Mouse (Mus musculus): ENCODE results near the gene Ttc22. TPM values are rescaled to one million over a fixed set of nuclear protein-coding genes. Genes with fewer than 3 reads are reported as not detected.
A peak's percentile ranks its signal among the peaks of the same experiment; 100 is the strongest.

Gene Ttc22
- polyA plus RNA-seq, 1 experiment from 2014 or later, result 15.1 TPM

GRCm38 (mm10) chr4:106613105-106613504 is 9.1 kb upstream of the Ttc22 start:
- ATAC-seq, result no peak
- WGBS, result 78% methylated on average over 8 of the region's 8 CpGs
- H3K4me2 ChIP-seq (ENCODE audit: low read depth, low read length), result no peak overlapping the region
- H3K9ac ChIP-seq (ENCODE audit: low read depth, low read length), result no peak overlapping the region
- no peaks in the 10 kb centered on the region for H3K36me3 ChIP-seq (ENCODE audit: control insufficient read depth, insufficient read depth, low read length)
- H3K27ac ChIP-seq (ENCODE audit: low read length), result no peak overlapping the region
- no peak overlapping the region for H3K4me3 ChIP-seq (ENCODE audit: low read length)
- H3K4me1 ChIP-seq (ENCODE audit: control insufficient read depth, insufficient read depth, low read length), result peaks cover 7% of the 10 kb centered on the region
- H3K9me3 ChIP-seq (ENCODE audit: control insufficient read depth, low read length), result no peaks in the 10 kb centered on the region
- H3K27me3 ChIP-seq (replicated peaks; ENCODE audit: control insufficient read depth, insufficient read depth, low read length), result no peaks in the 10 kb centered on the region

DNA sequence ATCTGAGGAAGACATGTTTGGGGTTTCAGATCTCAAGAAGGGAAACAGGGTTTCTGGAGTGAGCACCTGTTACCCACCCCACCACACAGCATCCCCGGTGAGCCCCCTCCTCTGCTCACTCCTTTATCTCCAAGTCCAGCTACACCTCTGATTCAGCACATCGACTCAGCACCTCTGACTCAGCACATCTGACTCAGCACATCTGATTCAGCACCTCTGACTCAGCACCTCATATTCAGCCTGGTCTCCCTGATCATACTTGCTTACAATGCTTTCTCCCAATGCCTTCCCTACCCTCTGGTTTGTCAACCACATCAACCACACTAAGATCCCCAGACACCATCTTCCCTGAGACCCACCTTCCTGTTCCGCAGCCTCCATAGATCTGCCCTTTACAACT is 8.7 kb upstream of the Ttc22 start:
- H3K9me3 ChIP-seq (ENCODE audit: control insufficient read depth, low read length), result no peaks in the 10 kb centered on the region
- H3K36me3 ChIP-seq (ENCODE audit: control insufficient read depth, insufficient read depth, low read length), result no peaks in the 10 kb centered on the region
- H3K4me1 ChIP-seq (ENCODE audit: control insufficient read depth, insufficient read depth, low read length), result peaks cover 7% of the 10 kb centered on the region
- H3K27ac ChIP-seq (ENCODE audit: low read length), result no peak overlapping the region
- WGBS, result 64% methylated on average over 3 of the region's 3 CpGs
- no peak overlapping the region for H3K9ac ChIP-seq (ENCODE audit: low read depth, low read length)
- ATAC-seq, result no peak
- H3K27me3 ChIP-seq (replicated peaks; ENCODE audit: control insufficient read depth, insufficient read depth, low read length), result no peaks in the 10 kb centered on the region
- H3K4me2 ChIP-seq (ENCODE audit: low read depth, low read length), result no peak overlapping the region
- no peak overlapping the region for H3K4me3 ChIP-seq (ENCODE audit: low read length)

DNA sequence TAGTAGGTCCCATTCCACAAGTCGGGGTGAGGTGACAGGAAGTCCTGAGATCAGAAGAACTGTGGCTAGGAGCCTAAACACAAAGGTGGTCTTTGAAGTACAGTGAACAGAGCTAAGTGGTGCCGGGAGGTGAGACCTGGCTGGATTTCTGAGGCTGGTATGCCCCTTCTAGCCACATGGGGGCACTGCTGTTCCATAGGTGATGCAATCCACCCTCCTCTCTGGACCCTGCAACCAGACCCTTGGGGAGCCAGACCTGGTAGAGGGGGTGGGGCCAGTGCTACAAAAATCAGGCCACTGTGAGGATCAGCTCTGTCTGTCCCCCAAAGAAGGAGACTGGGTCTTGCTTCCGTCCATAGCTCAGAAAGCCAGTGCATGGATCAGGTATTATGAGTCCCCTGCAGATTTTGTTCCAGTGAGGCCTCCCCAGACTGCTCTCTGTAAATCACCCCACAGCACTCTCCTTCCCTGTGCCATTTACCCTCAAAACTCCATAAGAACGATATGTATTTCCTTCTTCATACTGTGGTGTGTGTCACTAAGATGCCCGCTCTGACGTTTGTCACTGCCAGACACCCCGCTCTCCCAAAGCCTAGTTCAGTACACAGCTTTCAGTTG is 7.9 kb upstream of the Ttc22 start:
- Histone ChIP-seq H3K4me3 (ENCODE audit: low read length) (no peak overlapping the region), H3K36me3 (ENCODE audit: control insufficient read depth, insufficient read depth, low read length) (no peaks in the 10 kb centered on the region), H3K27ac (ENCODE audit: low read length) (no peak overlapping the region), H3K9ac (ENCODE audit: low read depth, low read length) (peak overlapping the region; percentile 17; the same call in 1 of the 2 replicates), H3K4me2 (ENCODE audit: low read depth, low read length) (no peak overlapping the region), H3K27me3 (replicated peaks; ENCODE audit: control insufficient read depth, insufficient read depth, low read length) (no peaks in the 10 kb centered on the region), H3K4me1 (ENCODE audit: control insufficient read depth, insufficient read depth, low read length) (peaks cover 7% of the 10 kb centered on the region), H3K9me3 (ENCODE audit: control insufficient read depth, low read length) (no peaks in the 10 kb centered on the region)
- WGBS, result 44% methylated on average over 7 of the region's 7 CpGs
- ATAC-seq, result peak; percentile 58

GRCm38 (mm10) chr4:106614881-106615280 is 7.4 kb upstream of the Ttc22 start:
- Histone ChIP-seq H3K27ac (ENCODE audit: low read length) (no peak overlapping the region), H3K9me3 (ENCODE audit: control insufficient read depth, low read length) (no peaks in the 10 kb centered on the region), H3K27me3 (replicated peaks; ENCODE audit: control insufficient read depth, insufficient read depth, low read length) (no peaks in the 10 kb centered on the region), H3K4me3 (ENCODE audit: low read length) (no peak overlapping the region), H3K4me2 (ENCODE audit: low read depth, low read length) (no peak overlapping the region), H3K36me3 (ENCODE audit: control insufficient read depth, insufficient read depth, low read length) (no peaks in the 10 kb centered on the region), H3K4me1 (ENCODE audit: control insufficient read depth, insufficient read depth, low read length) (peaks cover 7% of the 10 kb centered on the region), H3K9ac (ENCODE audit: low read depth, low read length) (no peak overlapping the region)
- WGBS, result 86% methylated on average over 9 of the region's 9 CpGs
- no peak for ATAC-seq

DNA sequence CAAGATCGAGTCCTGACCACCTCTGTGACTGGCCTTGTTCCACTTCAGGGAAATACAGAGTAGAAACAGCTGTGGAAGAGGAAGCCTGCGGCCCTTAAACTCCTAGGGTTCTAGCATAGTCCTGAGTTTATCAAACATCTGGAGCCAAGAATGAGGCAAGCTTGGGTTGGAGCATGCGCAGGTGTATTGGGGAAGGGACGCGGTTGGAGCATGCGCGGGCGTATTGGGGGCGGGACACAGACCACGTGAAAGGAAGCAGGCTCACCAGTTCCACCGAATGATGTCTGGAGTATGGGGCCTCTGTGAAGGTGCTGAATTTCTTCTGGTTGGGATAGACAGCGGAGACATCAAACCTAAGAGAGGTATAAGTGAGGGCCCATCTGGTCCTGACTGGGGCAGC is 6.6 kb upstream of the Ttc22 start:
- no peak for ATAC-seq

GRCm38 (mm10) chr4:106617056-106617455 is 5.2 kb upstream of the Ttc22 start, which contains the start of gene Lexm:
Gene Lexm (minus strand): TSS chr4:106617241.
- H3K27ac ChIP-seq (ENCODE audit: low read length), result no peak within 1 kb of the TSS
- no peak for ATAC-seq
- peak within 1 kb of the TSS; percentile 24; the same call in 1 of the 2 replicates for H3K4me3 ChIP-seq (ENCODE audit: low read length)
- H3K9ac ChIP-seq (ENCODE audit: low read depth, low read length), result no peak within 1 kb of the TSS
- no peaks in the 10 kb centered on the region for H3K36me3 ChIP-seq (ENCODE audit: control insufficient read depth, insufficient read depth, low read length)
- peak within 1 kb of the TSS; percentile 56 for H3K4me2 ChIP-seq (ENCODE audit: low read depth, low read length)
- 3% methylated on average over 18 of the region's 19 CpGs for WGBS
- no peaks in the 10 kb centered on the region for H3K9me3 ChIP-seq (ENCODE audit: control insufficient read depth, low read length)
- H3K27me3 ChIP-seq (replicated peaks; ENCODE audit: control insufficient read depth, insufficient read depth, low read length), result peaks cover 5% of the 10 kb centered on the region; the same call in 1 of the 2 replicates
- H3K4me1 ChIP-seq (ENCODE audit: control insufficient read depth, insufficient read depth, low read length), result peaks cover 12% of the 10 kb centered on the region

More for the DNA sequence above, 6.6 kb upstream of the Ttc22 start:
- H3K4me2 ChIP-seq (ENCODE audit: low read depth, low read length), result no peak overlapping the region
- H3K27me3 ChIP-seq (replicated peaks; ENCODE audit: control insufficient read depth, insufficient read depth, low read length), result no peaks in the 10 kb centered on the region
- H3K27ac ChIP-seq (ENCODE audit: low read length), result no peak overlapping the region
- no peaks in the 10 kb centered on the region for H3K36me3 ChIP-seq (ENCODE audit: control insufficient read depth, insufficient read depth, low read length)
- peaks cover 7% of the 10 kb centered on the region for H3K4me1 ChIP-seq (ENCODE audit: control insufficient read depth, insufficient read depth, low read length)
- no peak overlapping the region for H3K9ac ChIP-seq (ENCODE audit: low read depth, low read length)
- WGBS, result 76% methylated on average over 12 of the region's 12 CpGs
- H3K4me3 ChIP-seq (ENCODE audit: low read length), result no peak overlapping the region
- no peaks in the 10 kb centered on the region for H3K9me3 ChIP-seq (ENCODE audit: control insufficient read depth, low read length)

DNA sequence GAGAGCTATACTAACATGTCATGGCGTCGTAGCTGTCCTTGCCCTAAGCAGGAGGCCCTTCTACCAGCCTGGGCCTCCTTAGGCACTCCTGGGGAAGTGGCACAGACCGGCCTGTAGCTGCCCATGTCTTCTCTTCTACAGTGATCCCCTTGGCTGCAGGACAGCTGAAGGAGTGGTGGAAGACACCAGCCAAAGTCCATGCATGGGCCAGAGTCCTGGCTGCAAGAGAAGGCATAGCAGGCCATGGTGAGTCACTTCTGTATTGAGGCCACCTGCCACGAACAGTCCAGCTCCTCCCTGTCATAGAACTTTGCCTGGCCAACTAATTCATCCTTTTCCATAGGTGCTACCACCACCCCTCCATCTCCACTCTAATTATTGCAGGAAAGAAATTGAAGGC is 3.3 kb upstream of the Ttc22 start:
- peak; percentile 36 for ATAC-seq
- peak overlapping the region; percentile 23; the same call in 1 of the 2 replicates for H3K27ac ChIP-seq (ENCODE audit: low read length)
- no peaks in the 10 kb centered on the region for H3K36me3 ChIP-seq (ENCODE audit: control insufficient read depth, insufficient read depth, low read length)
- H3K4me2 ChIP-seq (ENCODE audit: low read depth, low read length), result no peak overlapping the region
- H3K9ac ChIP-seq (ENCODE audit: low read depth, low read length), result no peak overlapping the region
- 77% methylated on average over 4 of the region's 4 CpGs for WGBS
- H3K9me3 ChIP-seq (ENCODE audit: control insufficient read depth, low read length), result no peaks in the 10 kb centered on the region
- H3K4me3 ChIP-seq (ENCODE audit: low read length), result no peak overlapping the region
- H3K4me1 ChIP-seq (ENCODE audit: control insufficient read depth, insufficient read depth, low read length), result peaks cover 15% of the 10 kb centered on the region
- H3K27me3 ChIP-seq (replicated peaks; ENCODE audit: control insufficient read depth, insufficient read depth, low read length), result peaks cover 14% of the 10 kb centered on the region; the same call in 1 of the 2 replicates

DNA sequence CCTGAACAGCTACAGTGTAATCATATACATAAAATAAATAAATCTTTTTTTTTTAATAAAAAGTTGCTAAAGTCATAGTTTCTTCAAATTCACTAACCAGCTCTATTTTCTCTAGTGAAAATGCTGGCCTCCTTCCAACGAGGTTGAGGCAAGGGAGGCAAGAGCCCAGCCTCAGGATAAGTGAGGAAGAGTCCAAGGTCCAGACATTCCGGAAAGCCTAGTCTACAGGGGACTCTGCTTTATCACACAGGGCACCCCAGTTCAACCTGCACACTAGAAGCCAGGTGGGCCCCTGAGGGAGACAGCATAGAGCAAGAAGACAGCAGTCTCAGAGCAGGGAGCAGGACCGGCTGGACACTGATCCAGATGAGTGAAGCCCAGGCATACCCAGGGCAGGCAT is 804 bp upstream of the Ttc22 start:
- peak overlapping the region; percentile 67 for H3K9ac ChIP-seq (ENCODE audit: low read depth, low read length)
- H3K4me2 ChIP-seq (ENCODE audit: low read depth, low read length), result peak overlapping the region; percentile 62
- no peaks in the 10 kb centered on the region for H3K9me3 ChIP-seq (ENCODE audit: control insufficient read depth, low read length)
- H3K27me3 ChIP-seq (replicated peaks; ENCODE audit: control insufficient read depth, insufficient read depth, low read length), result peaks cover 17% of the 10 kb centered on the region; the same call in 1 of the 2 replicates
- peaks cover 15% of the 10 kb centered on the region for H3K4me1 ChIP-seq (ENCODE audit: control insufficient read depth, insufficient read depth, low read length)
- WGBS, result 54% methylated on average over 3 of the region's 3 CpGs
- peak overlapping the region; percentile 50 for H3K4me3 ChIP-seq (ENCODE audit: low read length)
- no peaks in the 10 kb centered on the region for H3K36me3 ChIP-seq (ENCODE audit: control insufficient read depth, insufficient read depth, low read length)
- H3K27ac ChIP-seq (ENCODE audit: low read length), result peak overlapping the region; percentile 94
- peak; percentile 88 for ATAC-seq

GRCm38 (mm10) chr4:106622712-106623111 is 480 bp downstream of the Ttc22 start:
- Histone ChIP-seq H3K4me3 (ENCODE audit: low read length) (peak overlapping the region; percentile 50), H3K4me2 (ENCODE audit: low read depth, low read length) (peak overlapping the region; percentile 62), H3K4me1 (ENCODE audit: control insufficient read depth, insufficient read depth, low read length) (peaks cover 8% of the 10 kb centered on the region), H3K9ac (ENCODE audit: low read depth, low read length) (peak overlapping the region; percentile 67), H3K27ac (ENCODE audit: low read length) (peak overlapping the region; percentile 94), H3K27me3 (replicated peaks; ENCODE audit: control insufficient read depth, insufficient read depth, low read length) (peaks cover 17% of the 10 kb centered on the region; the same call in 1 of the 2 replicates), H3K9me3 (ENCODE audit: control insufficient read depth, low read length) (no peaks in the 10 kb centered on the region), H3K36me3 (ENCODE audit: control insufficient read depth, insufficient read depth, low read length) (no peaks in the 10 kb centered on the region)
- 35% methylated on average over 28 of the region's 28 CpGs for WGBS
- ATAC-seq, result no peak

Measured in intestine, embryonic 16.5 days (tissue).